Mouse (Mus musculus): Measurements from ENCODE around the gene Pnlip. TPM values are rescaled to one million over a fixed set of nuclear protein-coding genes. Genes with fewer than 3 reads are reported as not detected.

Gene Pnlip
- polyA plus RNA-seq, 1 experiment from 2014 or later = 0.36 TPM

GRCm38 (mm10) chr19:58629351-58629773, 22.9 kb upstream of the Pnlip start:
- H3K27me3 ChIP-seq (ENCODE audit: control insufficient read depth, insufficient read depth, low read depth, low read length) = no peaks in the 10 kb centered on the region
- no peak overlapping the region for H3K9ac ChIP-seq (ENCODE audit: low read depth, low read length)
- H3K27ac ChIP-seq (ENCODE audit: low read length) = no peak overlapping the region
- H3K4me1 ChIP-seq (ENCODE audit: control insufficient read depth, insufficient read depth, low read length) = no peaks in the 10 kb centered on the region
- H3K4me3 ChIP-seq (ENCODE audit: low read depth, low read length) = no peak overlapping the region
- H3K36me3 ChIP-seq (ENCODE audit: control insufficient read depth, insufficient read depth, low read length) = no peaks in the 10 kb centered on the region
- no peaks in the 10 kb centered on the region for H3K9me3 ChIP-seq (replicated peaks; ENCODE audit: control insufficient read depth, low read length, poor library complexity, severe bottlenecking)
- ATAC-seq = no peak
- WGBS = 87% methylated on average over 3 of the region's 3 CpGs
- H3K4me2 ChIP-seq (ENCODE audit: low read length) = no peak overlapping the region

GRCm38 (mm10) chr19:58650036-58650435, 2.3 kb upstream of the Pnlip start:
- Histone ChIP-seq H3K4me1 (ENCODE audit: control insufficient read depth, insufficient read depth, low read length) (no peaks in the 10 kb centered on the region), H3K9ac (ENCODE audit: low read depth, low read length) (no peak overlapping the region), H3K9me3 (replicated peaks; ENCODE audit: control insufficient read depth, low read length, poor library complexity, severe bottlenecking) (no peaks in the 10 kb centered on the region), H3K36me3 (ENCODE audit: control insufficient read depth, insufficient read depth, low read length) (no peaks in the 10 kb centered on the region), H3K27ac (ENCODE audit: low read length) (no peak overlapping the region), H3K4me2 (ENCODE audit: low read length) (no peak overlapping the region), H3K27me3 (ENCODE audit: control insufficient read depth, insufficient read depth, low read depth, low read length) (no peaks in the 10 kb centered on the region), H3K4me3 (ENCODE audit: low read depth, low read length) (no peak overlapping the region)
- no peak for ATAC-seq
- WGBS = 80% methylated on average over 5 of the region's 5 CpGs

DNA sequence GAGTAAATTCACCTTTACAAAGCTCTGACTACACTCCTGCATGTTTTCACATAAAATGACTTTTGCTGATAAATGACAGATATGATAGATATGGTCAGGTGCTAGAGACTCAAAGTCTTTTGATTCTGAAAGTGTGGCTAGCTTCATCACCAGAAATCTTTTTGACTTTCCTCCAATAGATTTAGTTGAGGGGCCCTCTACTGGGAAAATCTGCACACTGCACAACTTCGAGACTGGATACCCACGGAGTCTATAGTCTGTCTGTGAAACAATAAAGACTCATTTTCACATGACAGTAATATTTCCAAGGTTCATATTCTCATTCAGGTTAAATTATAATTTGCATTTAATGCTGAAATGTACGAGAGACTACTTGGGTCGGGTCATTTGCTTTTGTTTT, 9.8 kb downstream of the Pnlip start:
- H3K27me3 ChIP-seq (ENCODE audit: control insufficient read depth, insufficient read depth, low read depth, low read length) = no peaks in the 10 kb centered on the region
- WGBS = 69% methylated on average over 4 of the region's 4 CpGs
- H3K36me3 ChIP-seq (ENCODE audit: control insufficient read depth, insufficient read depth, low read length) = no peaks in the 10 kb centered on the region
- no peak for ATAC-seq
- H3K4me2 ChIP-seq (ENCODE audit: low read length) = no peak overlapping the region
- no peak overlapping the region for H3K4me3 ChIP-seq (ENCODE audit: low read depth, low read length)
- H3K27ac ChIP-seq (ENCODE audit: low read length) = no peak overlapping the region
- H3K9me3 ChIP-seq (replicated peaks; ENCODE audit: control insufficient read depth, low read length, poor library complexity, severe bottlenecking) = no peaks in the 10 kb centered on the region
- no peaks in the 10 kb centered on the region for H3K4me1 ChIP-seq (ENCODE audit: control insufficient read depth, insufficient read depth, low read length)
- H3K9ac ChIP-seq (ENCODE audit: low read depth, low read length) = no peak overlapping the region

GRCm38 (mm10) chr19:58663317-58663716, 11.0 kb downstream of the Pnlip start:
- WGBS = 77% methylated on average over 2 of the region's 2 CpGs
- H3K36me3 ChIP-seq (ENCODE audit: control insufficient read depth, insufficient read depth, low read length) = no peaks in the 10 kb centered on the region
- no peak overlapping the region for H3K27ac ChIP-seq (ENCODE audit: low read length)
- no peaks in the 10 kb centered on the region for H3K9me3 ChIP-seq (replicated peaks; ENCODE audit: control insufficient read depth, low read length, poor library complexity, severe bottlenecking)
- H3K4me2 ChIP-seq (ENCODE audit: low read length) = no peak overlapping the region
- no peak overlapping the region for H3K4me3 ChIP-seq (ENCODE audit: low read depth, low read length)
- H3K27me3 ChIP-seq (ENCODE audit: control insufficient read depth, insufficient read depth, low read depth, low read length) = no peaks in the 10 kb centered on the region
- H3K4me1 ChIP-seq (ENCODE audit: control insufficient read depth, insufficient read depth, low read length) = no peaks in the 10 kb centered on the region
- ATAC-seq = no peak
- no peak overlapping the region for H3K9ac ChIP-seq (ENCODE audit: low read depth, low read length)

GRCm38 (mm10) chr19:58664901-58665300, 12.6 kb downstream of the Pnlip start:
- Histone ChIP-seq H3K9me3 (replicated peaks; ENCODE audit: control insufficient read depth, low read length, poor library complexity, severe bottlenecking) (no peaks in the 10 kb centered on the region), H3K27ac (ENCODE audit: low read length) (no peak overlapping the region), H3K4me3 (ENCODE audit: low read depth, low read length) (no peak overlapping the region), H3K27me3 (ENCODE audit: control insufficient read depth, insufficient read depth, low read depth, low read length) (no peaks in the 10 kb centered on the region), H3K4me2 (ENCODE audit: low read length) (no peak overlapping the region), H3K4me1 (ENCODE audit: control insufficient read depth, insufficient read depth, low read length) (no peaks in the 10 kb centered on the region), H3K9ac (ENCODE audit: low read depth, low read length) (no peak overlapping the region), H3K36me3 (ENCODE audit: control insufficient read depth, insufficient read depth, low read length) (no peaks in the 10 kb centered on the region)
- no peak for ATAC-seq
- 93% methylated on average over 5 of the region's 5 CpGs for WGBS

- no peak for ATAC-seq
- 28% methylated on average over 2 of the region's 2 CpGs for WGBS
- no peak overlapping the region for H3K9ac ChIP-seq (ENCODE audit: low read depth, low read length)
- H3K27me3 ChIP-seq (ENCODE audit: control insufficient read depth, insufficient read depth, low read depth, low read length) = no peaks in the 10 kb centered on the region
- H3K36me3 ChIP-seq (ENCODE audit: control insufficient read depth, insufficient read depth, low read length) = no peaks in the 10 kb centered on the region
- H3K4me3 ChIP-seq (ENCODE audit: low read depth, low read length) = no peak overlapping the region
- H3K4me2 ChIP-seq (ENCODE audit: low read length) = no peak overlapping the region
- H3K27ac ChIP-seq (ENCODE audit: low read length) = no peak overlapping the region
- H3K9me3 ChIP-seq (replicated peaks; ENCODE audit: control insufficient read depth, low read length, poor library complexity, severe bottlenecking) = no peaks in the 10 kb centered on the region
- H3K4me1 ChIP-seq (ENCODE audit: control insufficient read depth, insufficient read depth, low read length) = no peaks in the 10 kb centered on the region
These were observed 22.3 kb downstream of the Pnlip start for GRCm38 (mm10) chr19:58674644-58675043.

GRCm38 (mm10) chr19:58677117-58677516, 24.8 kb downstream of the Pnlip start:
- H3K27ac ChIP-seq (ENCODE audit: low read length) = no peak overlapping the region
- no peak overlapping the region for H3K4me3 ChIP-seq (ENCODE audit: low read depth, low read length)
- H3K4me2 ChIP-seq (ENCODE audit: low read length) = no peak overlapping the region
- H3K27me3 ChIP-seq (ENCODE audit: control insufficient read depth, insufficient read depth, low read depth, low read length) = no peaks in the 10 kb centered on the region
- no peak overlapping the region for H3K9ac ChIP-seq (ENCODE audit: low read depth, low read length)
- H3K4me1 ChIP-seq (ENCODE audit: control insufficient read depth, insufficient read depth, low read length) = no peaks in the 10 kb centered on the region
- 79% methylated on average over 8 of the region's 8 CpGs for WGBS
- H3K36me3 ChIP-seq (ENCODE audit: control insufficient read depth, insufficient read depth, low read length) = no peaks in the 10 kb centered on the region
- ATAC-seq = no peak
- no peaks in the 10 kb centered on the region for H3K9me3 ChIP-seq (replicated peaks; ENCODE audit: control insufficient read depth, low read length, poor library complexity, severe bottlenecking)

- Histone ChIP-seq H3K4me1 (ENCODE audit: control insufficient read depth, insufficient read depth, low read length) (no peaks in the 10 kb centered on the region), H3K4me2 (ENCODE audit: low read length) (no peak overlapping the region), H3K27ac (ENCODE audit: low read length) (no peak overlapping the region), H3K27me3 (ENCODE audit: control insufficient read depth, insufficient read depth, low read depth, low read length) (no peaks in the 10 kb centered on the region), H3K4me3 (ENCODE audit: low read depth, low read length) (no peak overlapping the region), H3K9me3 (replicated peaks; ENCODE audit: control insufficient read depth, low read length, poor library complexity, severe bottlenecking) (no peaks in the 10 kb centered on the region), H3K9ac (ENCODE audit: low read depth, low read length) (no peak overlapping the region), H3K36me3 (ENCODE audit: control insufficient read depth, insufficient read depth, low read length) (no peaks in the 10 kb centered on the region)
- 98% methylated on average over 1 of the region's 1 CpGs for WGBS
- ATAC-seq = no peak
These were observed 36.6 kb downstream of the Pnlip start for GRCm38 (mm10) chr19:58688933-58689332.

DNA sequence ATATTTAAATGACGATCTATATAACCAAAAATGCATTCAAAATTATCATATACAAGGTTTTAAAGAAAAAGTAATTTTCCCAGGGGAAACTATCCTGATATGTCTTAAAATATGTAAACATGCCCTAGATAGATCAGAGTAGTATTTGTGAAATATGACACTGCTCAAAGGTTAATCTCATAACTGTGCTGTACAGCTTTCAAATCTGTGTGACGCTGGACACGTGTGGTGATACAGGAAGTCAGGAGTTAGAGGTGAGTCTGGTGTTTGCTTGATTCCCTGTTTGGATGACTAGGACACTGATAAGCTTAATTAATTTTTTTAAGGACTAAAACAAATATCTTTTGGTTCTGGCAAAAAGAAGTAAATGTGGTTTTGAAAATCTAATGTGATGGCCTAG, 43.0 kb downstream of the Pnlip start:
- Histone ChIP-seq H3K27ac (ENCODE audit: low read length) (no peak overlapping the region), H3K4me2 (ENCODE audit: low read length) (no peak overlapping the region), H3K4me3 (ENCODE audit: low read depth, low read length) (no peak overlapping the region), H3K27me3 (ENCODE audit: control insufficient read depth, insufficient read depth, low read depth, low read length) (no peaks in the 10 kb centered on the region), H3K36me3 (ENCODE audit: control insufficient read depth, insufficient read depth, low read length) (no peaks in the 10 kb centered on the region), H3K4me1 (ENCODE audit: control insufficient read depth, insufficient read depth, low read length) (no peaks in the 10 kb centered on the region), H3K9ac (ENCODE audit: low read depth, low read length) (no peak overlapping the region), H3K9me3 (replicated peaks; ENCODE audit: control insufficient read depth, low read length, poor library complexity, severe bottlenecking) (no peaks in the 10 kb centered on the region)
- WGBS = 97% methylated on average over 3 of the region's 3 CpGs
- no peak for ATAC-seq

DNA sequence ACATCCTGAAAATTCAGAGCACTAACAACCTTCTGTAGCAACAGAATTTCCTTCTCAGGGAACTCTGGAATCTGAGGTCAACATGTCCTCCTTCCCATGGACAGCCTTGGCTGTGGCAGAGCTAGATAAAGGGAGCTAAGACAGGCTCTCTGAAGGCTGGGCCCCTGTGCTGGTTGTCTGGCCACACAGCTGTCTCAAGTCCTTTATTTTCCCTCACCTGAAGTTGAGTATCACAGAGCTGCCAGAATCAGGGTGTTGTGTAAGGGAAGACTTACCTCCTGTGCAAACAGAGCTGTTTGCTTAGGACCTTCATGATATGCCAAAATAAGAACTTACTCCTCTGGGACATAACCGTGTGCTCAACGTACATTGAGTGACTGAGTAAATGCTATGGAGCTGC, 43.9 kb downstream of the Pnlip start:
- H3K4me3 ChIP-seq (ENCODE audit: low read depth, low read length) = no peak overlapping the region
- H3K27me3 ChIP-seq (ENCODE audit: control insufficient read depth, insufficient read depth, low read depth, low read length) = no peaks in the 10 kb centered on the region
- no peak overlapping the region for H3K9ac ChIP-seq (ENCODE audit: low read depth, low read length)
- H3K36me3 ChIP-seq (ENCODE audit: control insufficient read depth, insufficient read depth, low read length) = no peaks in the 10 kb centered on the region
- no peaks in the 10 kb centered on the region for H3K9me3 ChIP-seq (replicated peaks; ENCODE audit: control insufficient read depth, low read length, poor library complexity, severe bottlenecking)
- H3K4me1 ChIP-seq (ENCODE audit: control insufficient read depth, insufficient read depth, low read length) = no peaks in the 10 kb centered on the region
- H3K27ac ChIP-seq (ENCODE audit: low read length) = no peak overlapping the region
- WGBS = 87% methylated on average over 2 of the region's 2 CpGs
- no peak for ATAC-seq
- no peak overlapping the region for H3K4me2 ChIP-seq (ENCODE audit: low read length)
